Mouse (Mus musculus) heart, postnatal 10 days (tissue): ENCODE data around the gene 2310039H08Rik. TPM values are rescaled to one million over a fixed set of nuclear protein-coding genes. Genes with fewer than 3 reads are reported as not detected.

Source experiments
- DNase-seq, 2 experiments: peaks; one replicate each; pipeline ENCODE4 v3.0.0; 2021
- intact Hi-C: fragments of 180-260 bp; cut with DNase I; formaldehyde crosslinking; loops from one replicate; pipeline ENCODE4 v1.15.1; 2025
- total RNA-seq, 2 experiments: library from RNA; stranded (reverse); gene quantifications; 2 replicates each; pipeline ENCODE4 v1.2.3; 2021

2310039H08Rik gene
- 10 to 100 TPM; 26.8 to 28.2 TPM for total RNA-seq

- intact Hi-C loops = no loop called here
- DNase-seq = peak; percentile 90 to 91
Observed at GRCm38 (mm10) chr17:46772404-46773277, at the start of gene 2310039H08Rik. Gene 2310039H08Rik, plus strand, starts transcription at chr17:46772635.

- DNase-seq = no peak
- intact Hi-C loops = loop anchor here (5.0 kb wide), 1 partner anchor 202 kb away; no protein-coding TSS in a partner anchor
Observed at GRCm38 (mm10) chr17:46724477-46725084, 47.9 kb upstream of the 2310039H08Rik start.

GRCm38 (mm10) chr17:46725273-46725672, 47.2 kb upstream of the 2310039H08Rik start:
- intact Hi-C loops = loop anchor here (5.0 kb wide), 1 partner anchor 203 kb away; no protein-coding TSS in a partner anchor
- peak; percentile 46 to 58 for DNase-seq

GRCm38 (mm10) chr17:46725731-46726645, 46.4 kb upstream of the 2310039H08Rik start:
- DNase-seq = no peak
- intact Hi-C loops = loop anchor here (5.0 kb wide), 1 partner anchor 204 kb away; no protein-coding TSS in a partner anchor

GRCm38 (mm10) chr17:46727271-46727670, 45.2 kb upstream of the 2310039H08Rik start:
- DNase-seq = no peak
- intact Hi-C loops = loop anchor here (5.0 kb wide), 1 partner anchor 205 kb away; no protein-coding TSS in a partner anchor

GRCm38 (mm10) chr17:46728021-46728420, 44.4 kb upstream of the 2310039H08Rik start:
- DNase-seq = no peak
- intact Hi-C loops = loop anchor here (5.0 kb wide), 1 partner anchor 206 kb away; no protein-coding TSS in a partner anchor

- intact Hi-C loops = loop anchor here (5.0 kb wide), 1 partner anchor 206 kb away; no protein-coding TSS in a partner anchor
- no peak for DNase-seq
Observed at GRCm38 (mm10) chr17:46728496-46728895, 43.9 kb upstream of the 2310039H08Rik start.

GRCm38 (mm10) chr17:46728904-46729318, 43.5 kb upstream of the 2310039H08Rik start, which contains the start of gene Gnmt:
Gene Gnmt, minus strand, starts transcription at chr17:46729168.
- intact Hi-C loops = loop anchor here (5.0 kb wide), 1 partner anchor 207 kb away; no protein-coding TSS in a partner anchor
- DNase-seq = peak in 1 of 2 experiments; percentile 30

- intact Hi-C loops = no loop called here
Observed at GRCm38 (mm10) chr17:46734055-46734454, 38.4 kb upstream of the 2310039H08Rik start.

GRCm38 (mm10) chr17:46735287-46735686, 37.1 kb upstream of the 2310039H08Rik start:
- no peak for DNase-seq
- intact Hi-C loops = no loop called here

More at GRCm38 (mm10) chr17:46734055-46734454, 38.4 kb upstream of the 2310039H08Rik start:
- no peak for DNase-seq

- DNase-seq = peak; percentile 15 to 35
- intact Hi-C loops = no loop called here
Observed at GRCm38 (mm10) chr17:46736160-46736559, 36.3 kb upstream of the 2310039H08Rik start.

- DNase-seq = no peak
- intact Hi-C loops = no loop called here
Observed at GRCm38 (mm10) chr17:46741305-46741704, 31.1 kb upstream of the 2310039H08Rik start.

- no peak for DNase-seq
- intact Hi-C loops = no loop called here
Observed at GRCm38 (mm10) chr17:46742986-46743385, 29.4 kb upstream of the 2310039H08Rik start.

- no peak for DNase-seq
- intact Hi-C loops = no loop called here
Observed at GRCm38 (mm10) chr17:46745506-46745905, 26.9 kb upstream of the 2310039H08Rik start.

- intact Hi-C loops = no loop called here
- no peak for DNase-seq
Observed at GRCm38 (mm10) chr17:46747234-46747633, 25.2 kb upstream of the 2310039H08Rik start.

GRCm38 (mm10) chr17:46747806-46748205, 24.6 kb upstream of the 2310039H08Rik start:
- intact Hi-C loops = no loop called here
- no peak for DNase-seq

- no peak for DNase-seq
- intact Hi-C loops = no loop called here
Observed at GRCm38 (mm10) chr17:46749282-46749681, 23.2 kb upstream of the 2310039H08Rik start.

- no peak for DNase-seq
- intact Hi-C loops = no loop called here
Observed at GRCm38 (mm10) chr17:46750580-46750979, 21.9 kb upstream of the 2310039H08Rik start.

- intact Hi-C loops = no loop called here
- DNase-seq = no peak
Observed at GRCm38 (mm10) chr17:46751056-46751793, 21.2 kb upstream of the 2310039H08Rik start.
